Mouse (Mus musculus) MEL-GATA-1-ER (cell line): ENCODE measurements around the gene Adamtsl1.
A peak's percentile ranks its signal among the peaks of the same experiment; 100 is the strongest.

Experiments used
- DNase-seq: peaks from one replicate; pipeline ENCODE4 v3.0.0-alpha.2; 2012; ENCODE audit warnings: low read depth; ENCODE audit errors: extremely low read depth

The Adamtsl1 gene

DNA sequence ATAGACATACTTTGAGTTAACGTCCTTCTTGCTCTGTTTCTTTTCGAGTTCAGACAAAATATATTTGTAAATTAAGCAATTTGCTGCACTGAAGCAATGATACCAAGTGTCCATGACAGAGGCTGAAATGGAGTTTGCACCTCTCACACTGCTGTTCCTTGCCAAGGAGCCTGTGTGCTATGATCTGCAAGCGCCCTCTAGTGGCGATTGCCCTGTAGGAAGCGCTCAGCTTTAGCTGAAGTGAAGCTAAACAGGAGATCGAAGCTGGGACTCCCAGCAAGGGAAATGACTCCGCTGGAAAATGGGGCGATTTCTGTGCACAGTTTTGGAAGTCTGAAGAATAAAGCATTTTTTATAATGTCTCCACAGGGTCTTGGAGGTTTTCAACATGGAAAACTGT, 287.8 kb downstream of the Adamtsl1 start:
- DNase-seq, result peak; percentile 56

DNA sequence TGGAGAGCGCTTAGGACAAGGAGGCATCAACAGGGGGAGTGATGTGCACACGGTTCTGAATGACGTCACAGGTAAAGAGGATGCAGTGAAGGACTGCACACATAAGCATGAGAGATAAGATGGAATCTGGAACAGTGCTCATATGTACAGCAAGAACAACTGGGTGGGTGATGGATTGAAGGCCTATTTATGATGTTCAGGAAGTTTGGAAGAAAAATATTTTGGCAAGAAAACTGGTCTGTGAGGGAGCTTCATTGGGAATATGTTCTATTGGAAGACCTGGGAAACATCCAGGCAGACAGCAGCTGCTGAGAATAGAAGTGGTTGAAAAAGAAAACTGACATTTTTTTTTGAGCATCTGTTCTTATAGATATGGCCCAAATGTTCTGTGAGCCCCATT, 300.4 kb downstream of the Adamtsl1 start:
- DNase-seq, result no peak

DNA sequence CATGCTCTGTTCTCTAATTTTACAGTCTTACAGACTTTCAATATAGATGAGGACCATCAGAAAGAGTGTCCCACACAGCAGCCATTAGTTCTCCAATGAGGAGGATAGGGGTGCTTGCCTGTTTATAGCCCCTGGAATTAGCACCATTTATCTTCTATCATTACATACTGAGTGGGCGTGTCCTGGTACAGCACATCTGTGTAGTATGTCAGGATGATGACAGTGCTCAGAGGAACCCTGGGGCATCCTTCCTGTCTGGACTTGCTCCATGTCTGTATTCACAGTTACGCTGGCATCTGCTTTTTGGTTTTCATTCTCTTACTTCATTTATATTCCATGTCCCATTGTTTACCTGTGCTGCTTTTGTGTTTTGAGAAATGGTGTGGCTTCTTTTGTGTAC, 304.5 kb downstream of the Adamtsl1 start:
- DNase-seq, result no peak

DNA sequence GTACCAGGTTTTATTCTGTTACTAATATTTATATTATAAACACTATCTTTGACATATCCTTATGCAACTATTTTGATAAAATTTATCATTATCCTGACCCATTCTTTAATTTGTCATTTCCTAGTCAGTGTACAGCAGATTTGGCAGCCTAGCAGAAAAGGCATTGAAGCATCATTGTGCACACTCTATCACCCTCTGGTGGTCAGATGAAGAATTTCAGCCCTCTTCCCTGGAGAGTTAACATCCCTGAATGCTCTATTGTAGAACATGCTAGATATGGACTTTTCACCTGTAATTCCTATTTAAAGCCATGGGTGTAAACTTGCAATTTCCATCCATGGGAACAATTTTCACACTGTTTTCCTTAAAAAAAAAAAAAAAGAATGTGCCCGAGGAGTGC, 305.2 kb downstream of the Adamtsl1 start:
- DNase-seq, result peak; percentile 9

DNA sequence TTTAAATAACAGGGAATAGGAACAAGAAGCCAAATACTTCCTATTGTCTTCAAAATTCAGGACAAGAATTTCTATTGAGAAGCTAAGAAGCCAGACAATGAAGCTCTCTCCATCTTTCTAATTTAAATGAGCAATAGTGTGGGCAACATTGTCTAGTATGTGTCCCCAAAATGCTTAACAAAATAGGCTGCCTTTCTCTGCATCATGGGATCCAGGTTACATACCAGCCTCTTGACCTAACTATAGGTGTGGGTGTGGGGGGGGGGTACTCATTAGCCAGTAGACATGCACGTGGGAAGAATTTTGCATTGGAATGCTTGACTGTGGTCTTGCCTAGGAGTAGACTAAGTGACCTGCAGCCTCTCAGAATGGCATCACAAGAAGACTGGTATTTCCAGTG, 305.9 kb downstream of the Adamtsl1 start:
- no peak for DNase-seq

DNA sequence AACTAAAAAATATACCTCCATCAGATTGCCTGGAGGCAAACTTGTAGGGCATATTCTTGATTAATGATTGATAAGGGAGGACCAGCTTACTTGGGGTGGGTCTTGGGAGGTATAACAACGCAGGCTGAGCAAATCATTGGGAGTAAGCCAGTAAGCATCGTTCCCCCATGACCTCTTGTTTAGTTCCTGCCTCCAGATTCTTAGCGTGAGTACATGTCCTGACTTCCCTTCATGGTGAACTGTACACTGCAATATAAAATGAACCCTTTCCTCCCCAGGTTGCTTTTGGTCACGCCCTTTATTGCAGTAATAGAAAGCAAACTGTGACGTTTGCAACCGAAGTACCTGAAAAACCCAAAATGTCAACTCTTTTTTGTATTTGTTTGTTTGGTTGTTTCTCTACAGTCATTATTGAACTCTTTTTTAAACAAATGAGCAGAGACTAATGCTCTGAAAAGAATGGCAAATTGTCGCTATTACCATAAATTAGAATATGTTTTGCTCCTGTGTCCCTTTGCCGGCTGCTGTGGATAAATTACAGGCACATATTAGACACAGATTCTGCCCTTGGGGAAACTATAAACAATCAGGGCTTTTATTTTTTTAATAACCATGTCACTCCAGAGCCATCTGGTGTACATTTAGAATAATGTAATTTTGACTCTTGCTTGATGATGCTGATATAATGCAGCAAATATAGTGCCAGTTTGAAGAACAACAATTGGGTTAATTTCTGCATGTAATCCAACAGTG, 310.2 kb downstream of the Adamtsl1 start:
- no peak for DNase-seq

DNA sequence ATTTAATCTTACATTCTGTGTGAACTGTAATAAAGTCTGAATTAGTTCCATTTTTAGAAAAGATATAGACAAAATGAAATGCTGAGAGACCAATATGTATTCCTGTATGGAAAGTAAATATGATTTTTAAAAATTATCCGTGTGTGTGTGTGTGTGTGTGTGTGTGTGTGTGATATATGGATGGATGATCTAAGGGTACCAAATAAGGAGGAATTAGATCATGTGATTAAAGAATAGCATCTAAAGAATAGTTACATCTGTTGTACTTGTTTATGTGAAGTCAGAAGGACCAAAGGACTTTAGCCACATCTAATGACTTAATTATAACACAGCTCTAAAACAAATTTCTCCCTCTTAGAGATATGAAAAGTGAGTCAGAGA, 310.7 kb downstream of the Adamtsl1 start:
- no peak for DNase-seq

DNA sequence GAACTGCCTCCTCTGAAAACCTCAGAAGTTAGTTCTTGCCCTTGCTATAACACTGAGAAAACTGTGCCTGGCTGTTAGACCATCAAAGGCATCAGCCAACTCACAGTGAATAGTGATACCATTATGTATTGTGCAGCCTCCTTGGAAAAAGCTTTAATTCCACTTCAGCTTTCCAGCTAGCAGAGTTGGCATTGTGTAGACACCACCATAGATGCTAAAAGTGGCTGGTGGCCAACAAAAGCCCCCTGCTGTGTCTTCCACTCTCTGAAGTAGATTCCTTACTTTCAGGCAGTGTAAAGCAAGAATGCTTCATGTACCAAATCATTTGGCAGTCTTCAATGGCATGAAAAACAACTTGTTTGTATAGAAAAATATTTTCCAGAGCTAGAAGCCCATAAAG, 323.1 kb downstream of the Adamtsl1 start:
- no peak for DNase-seq

DNA sequence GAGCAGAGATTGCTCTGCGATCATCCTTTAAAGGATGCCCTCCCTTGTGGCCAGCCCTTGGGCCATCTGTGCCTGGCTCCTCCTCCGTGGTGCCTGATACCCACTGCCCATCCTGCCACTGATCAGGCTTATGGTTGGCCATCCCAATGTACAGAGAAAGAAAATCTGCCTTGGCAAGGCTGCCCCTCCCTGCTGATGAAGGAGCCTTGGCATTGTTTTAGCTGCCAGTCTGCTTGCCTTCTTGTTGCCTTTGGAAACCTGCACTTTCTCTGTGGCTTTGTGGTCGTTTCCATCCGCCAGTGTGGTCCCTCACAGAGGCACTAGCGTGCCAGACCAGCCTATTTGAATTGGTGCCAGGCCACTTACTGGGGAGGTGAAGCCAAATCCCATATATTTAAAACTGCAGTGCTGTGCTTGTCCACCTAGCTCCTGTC, 323.6 kb downstream of the Adamtsl1 start:
- DNase-seq, result no peak

DNA sequence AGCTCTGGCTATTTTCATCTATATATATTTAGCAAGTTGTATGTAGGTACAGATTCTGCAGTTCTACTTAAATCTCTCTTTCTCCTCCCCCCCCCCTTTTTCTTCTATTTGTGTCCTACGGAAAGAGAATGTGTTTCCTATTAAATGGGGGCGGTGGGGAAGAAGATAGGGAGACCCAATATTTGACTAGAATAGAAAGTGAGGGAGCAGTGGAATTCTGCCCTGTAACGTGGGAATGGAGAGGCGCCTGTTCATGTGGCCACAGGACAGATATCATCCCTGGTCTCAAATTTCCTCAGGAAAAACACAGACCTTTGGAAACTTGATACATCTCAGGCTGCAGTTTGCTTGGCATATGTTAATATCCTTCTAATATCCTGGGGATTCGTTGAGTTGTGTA, 324.1 kb downstream of the Adamtsl1 start:
- DNase-seq, result no peak

DNA sequence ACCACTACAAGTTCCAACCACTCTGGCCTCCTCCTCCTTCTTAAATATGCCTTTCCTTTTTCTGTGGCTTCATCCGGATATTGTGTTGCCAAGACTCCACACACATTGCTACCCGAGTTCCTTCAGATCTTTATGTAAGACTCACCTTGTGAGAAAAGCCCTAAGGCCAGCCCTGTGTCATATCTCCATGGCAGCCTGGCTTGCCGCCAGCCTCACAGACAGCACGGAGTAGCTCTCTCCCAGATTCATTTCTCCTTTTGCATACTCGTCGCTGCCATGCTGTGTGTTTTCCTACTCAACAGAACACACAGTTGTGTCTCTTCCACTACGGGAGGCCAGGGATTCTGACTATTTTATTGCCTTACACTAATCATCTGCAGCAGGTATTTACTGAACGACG, 328.1 kb downstream of the Adamtsl1 start:
- no peak for DNase-seq

DNA sequence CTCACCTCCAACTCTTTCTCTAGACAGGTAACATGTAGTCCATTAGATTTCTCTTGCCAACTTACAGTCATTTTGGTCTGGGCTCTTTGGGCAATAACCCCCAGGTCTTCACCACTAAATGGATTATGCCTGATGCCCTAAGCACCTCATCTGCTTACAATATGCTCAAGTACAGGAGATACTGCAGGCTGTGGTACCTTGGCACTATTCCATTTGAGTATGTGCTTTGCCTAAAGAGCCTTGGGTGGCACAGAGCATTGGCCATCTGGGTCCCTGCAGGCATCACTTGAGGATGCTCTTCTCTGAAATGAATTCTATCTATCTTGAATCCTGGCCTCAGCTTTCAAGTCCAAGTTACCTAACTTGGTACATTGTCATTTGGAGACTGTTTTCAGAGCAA, 330.4 kb downstream of the Adamtsl1 start:
- DNase-seq, result no peak

DNA sequence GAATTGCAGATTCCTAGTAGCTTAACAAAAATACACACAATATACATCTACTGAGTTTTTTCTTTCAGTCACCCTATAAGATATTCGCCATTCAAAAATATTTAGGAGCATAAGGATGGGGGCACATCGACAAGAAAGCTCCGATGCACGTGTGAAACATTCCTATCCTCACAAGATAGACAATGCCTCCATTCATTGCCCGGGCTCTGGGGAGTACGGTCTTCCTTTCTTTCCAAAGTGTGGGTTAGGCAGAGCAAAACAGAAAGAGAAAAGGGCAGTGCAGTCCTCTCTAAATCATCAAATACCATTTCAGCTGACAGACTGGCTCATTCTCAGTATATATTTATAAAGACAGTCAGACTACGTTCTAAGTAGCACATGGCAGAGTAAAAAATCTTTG, 332.0 kb downstream of the Adamtsl1 start:
- no peak for DNase-seq

DNA sequence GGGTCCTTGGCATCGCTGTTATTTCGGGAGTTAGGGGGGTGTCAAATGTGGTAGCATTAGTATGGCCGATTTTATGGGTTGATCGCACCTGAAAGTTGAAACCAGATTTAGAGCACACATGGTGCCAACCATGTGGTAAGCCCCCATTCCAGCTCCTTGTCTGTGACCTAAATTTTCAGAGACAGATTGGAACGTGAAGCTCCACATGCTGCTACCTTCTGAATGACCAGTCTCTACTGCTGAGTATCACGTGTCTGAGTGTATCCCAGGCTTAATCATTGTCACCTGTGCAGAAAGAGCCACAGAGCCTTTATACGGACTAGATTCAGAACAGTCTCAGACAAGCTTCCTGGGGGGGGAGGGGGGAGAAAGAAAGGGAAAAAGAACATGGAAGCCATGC, 339.4 kb downstream of the Adamtsl1 start:
- DNase-seq, result no peak

DNA sequence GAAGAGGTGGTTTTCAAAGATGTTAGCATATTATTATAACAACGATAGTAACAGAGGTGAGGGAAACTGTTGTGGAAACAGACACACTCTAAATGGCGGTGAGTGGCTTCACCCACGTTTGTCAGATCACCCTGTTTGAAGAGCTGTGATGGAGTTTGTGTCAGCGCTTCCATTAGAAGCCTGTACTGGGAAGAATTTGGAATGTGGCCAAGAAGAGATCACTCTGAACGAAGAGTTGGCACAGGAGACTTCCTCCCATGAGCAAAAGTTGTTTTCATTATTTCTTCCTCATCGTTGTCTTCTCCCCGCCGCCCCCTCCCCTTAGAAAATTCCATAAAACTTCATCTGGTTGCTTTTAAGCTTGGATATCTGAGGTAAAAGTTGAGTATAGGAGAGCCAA, 340.5 kb downstream of the Adamtsl1 start:
- no peak for DNase-seq

DNA sequence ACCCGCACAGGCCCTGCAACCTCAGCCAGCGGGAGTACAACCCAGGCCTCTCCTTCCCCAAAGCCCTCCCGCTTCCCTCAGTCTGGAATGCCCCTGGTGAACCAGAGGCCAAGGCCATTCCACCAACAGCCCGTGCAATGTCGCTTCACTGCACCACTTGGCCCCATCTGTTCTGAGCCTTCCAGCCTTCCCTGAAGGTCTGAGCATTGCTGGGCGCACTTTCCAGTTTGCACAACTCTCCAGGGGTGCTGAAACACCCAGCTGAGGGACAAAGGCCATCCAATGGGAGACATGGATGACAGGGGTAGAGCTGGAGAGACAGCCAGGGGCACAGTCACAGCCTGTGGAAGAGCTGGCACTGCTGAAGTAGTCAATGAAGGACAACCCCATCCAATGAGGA, 365.4 kb downstream of the Adamtsl1 start:
- no peak for DNase-seq

DNA sequence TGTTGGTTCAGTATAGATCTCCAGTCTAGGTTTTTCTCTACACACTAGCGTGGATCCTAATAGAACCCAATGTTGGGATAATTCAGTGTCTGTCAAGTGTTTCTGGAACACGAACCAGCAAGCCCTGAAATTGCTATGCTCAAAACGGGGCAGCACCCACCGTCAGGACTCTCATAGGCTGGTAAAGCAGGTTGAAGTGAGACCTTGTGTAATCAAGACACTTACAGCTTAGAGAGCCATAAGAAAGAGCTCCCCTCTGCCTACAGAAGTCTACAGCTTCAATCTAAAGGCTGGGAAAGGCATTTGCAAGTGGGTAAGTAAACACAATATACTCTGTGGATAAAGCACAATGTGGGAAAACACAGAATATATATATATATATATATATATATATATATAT, 367.3 kb downstream of the Adamtsl1 start:
- DNase-seq, result no peak

DNA sequence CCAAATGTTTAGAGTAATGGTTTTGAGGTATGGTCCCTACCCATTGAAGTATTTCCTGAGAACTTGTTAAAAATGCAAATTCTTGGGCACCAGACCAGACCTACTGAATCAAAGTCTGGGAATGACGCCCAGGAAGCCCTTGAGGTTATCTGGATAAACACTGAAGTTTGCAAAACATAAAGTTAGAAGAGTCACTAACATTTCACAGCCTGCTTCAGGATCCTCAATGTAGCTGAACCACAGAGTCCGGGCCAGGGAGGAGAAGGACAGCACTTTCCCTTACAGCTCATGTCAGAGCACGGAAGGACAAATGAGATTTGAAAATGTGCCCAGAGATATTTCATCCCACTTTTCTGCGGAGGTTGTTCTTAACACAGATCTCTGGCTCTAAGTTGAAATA, 370.1 kb downstream of the Adamtsl1 start:
- no peak for DNase-seq

DNA sequence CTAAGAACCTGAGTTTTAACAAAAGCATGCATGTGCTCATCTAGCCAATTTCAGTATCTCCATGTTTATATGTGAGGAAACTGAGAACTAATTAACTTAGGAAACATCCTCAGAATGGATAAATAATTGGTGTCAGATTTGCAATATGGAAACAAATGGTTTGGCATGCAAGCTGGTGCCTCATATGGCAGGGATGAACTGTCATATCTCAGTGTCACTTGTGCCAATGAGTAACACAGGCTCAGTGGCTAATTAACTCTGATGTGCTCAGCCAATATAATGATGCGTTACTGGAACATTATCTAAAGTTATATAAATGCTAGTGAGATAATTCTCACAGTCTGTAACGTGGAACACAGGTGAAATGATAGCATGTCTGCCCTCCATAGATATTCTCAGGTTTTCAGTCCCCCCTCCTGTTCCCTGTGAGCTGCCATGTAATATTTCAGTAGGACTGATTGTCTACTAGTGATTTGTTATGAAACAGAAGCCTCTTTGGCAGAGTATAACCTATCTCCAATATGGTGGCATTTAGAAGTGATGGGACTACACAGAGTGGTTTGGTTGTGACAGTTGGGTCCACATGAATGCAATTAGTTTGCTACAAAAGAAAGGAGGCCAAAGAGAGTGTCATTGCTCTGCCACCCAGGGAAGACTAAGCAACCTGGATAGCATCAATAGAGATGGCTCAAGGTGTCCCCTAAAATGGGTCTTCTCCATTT, 376.1 kb downstream of the Adamtsl1 start:
- no peak for DNase-seq

DNA sequence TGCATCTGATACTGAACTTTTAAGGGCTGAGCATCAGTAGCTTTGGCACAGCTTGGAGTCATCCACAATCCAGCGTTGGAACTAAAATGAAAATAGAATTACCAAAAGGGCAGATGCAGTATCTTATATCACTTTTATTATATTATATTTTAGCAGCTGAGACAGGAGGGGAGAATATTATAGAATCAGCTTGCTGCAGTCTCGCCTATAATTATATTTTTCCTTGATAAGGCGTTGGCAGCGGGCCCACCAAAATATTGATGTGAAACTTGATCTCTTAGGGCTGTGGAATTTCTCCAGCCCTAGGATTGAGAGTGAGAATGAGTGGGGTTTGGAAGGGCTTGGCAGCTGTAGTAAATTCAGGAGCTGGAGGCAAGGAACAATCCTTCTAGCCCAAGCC, 387.3 kb downstream of the Adamtsl1 start:
- DNase-seq, result no peak

DNA sequence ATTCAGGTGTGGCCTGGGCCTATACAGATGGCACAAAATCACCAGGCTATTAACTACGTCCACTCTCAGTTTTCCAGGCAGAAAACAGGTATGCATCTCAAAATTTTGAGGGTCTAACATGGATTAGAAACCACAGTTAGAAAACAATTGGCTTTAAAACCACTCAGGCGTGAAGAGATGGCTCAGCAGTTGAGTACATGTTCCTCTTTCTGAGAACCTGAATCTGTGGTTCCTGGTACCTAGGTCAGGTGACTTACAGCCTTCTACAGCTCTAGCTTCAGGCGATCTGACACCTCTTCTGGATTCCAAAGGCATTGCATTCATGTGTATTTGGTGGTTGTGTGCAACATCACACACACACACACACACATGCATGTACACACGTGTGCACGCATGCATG, 390.2 kb downstream of the Adamtsl1 start:
- peak; percentile 85 for DNase-seq

DNA sequence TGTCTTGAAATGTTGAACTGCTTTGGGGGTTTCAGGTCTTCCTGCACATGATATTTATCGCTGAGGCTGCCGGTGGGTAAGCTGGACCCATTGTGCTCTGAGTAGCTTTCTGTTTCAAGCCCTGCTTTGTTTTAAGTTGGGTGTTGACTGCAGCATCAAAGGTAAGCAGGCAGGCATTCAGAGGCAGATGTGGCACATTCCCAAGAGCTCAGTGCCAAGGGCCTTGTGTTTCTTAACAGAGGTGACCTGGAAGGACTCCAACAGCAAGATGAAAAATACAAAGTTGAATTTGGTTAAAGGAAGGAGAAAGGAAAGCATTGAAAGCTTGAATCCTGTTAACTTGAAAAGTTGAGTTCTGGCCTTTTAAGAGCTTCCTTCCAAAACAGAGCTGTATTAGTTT, 402.1 kb downstream of the Adamtsl1 start:
- DNase-seq, result no peak

DNA sequence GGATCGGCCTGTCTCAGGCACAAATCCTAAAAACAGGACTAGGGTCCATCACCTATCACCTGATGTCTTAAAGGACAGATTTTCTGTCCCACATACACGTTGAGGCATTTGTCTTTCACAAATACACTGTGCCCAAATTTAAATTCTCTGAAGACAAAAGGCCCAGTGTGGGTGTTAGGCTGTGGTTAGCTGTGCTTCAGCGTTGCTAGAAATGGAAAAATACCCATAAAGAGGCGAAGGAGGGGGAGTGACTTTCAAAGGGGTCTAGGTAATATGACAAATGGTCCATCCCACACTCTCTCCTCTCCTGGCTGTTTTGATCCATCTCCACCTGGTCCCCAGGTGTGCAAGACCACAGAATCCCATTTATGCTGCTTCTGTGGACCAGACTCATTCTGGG, 404.4 kb downstream of the Adamtsl1 start:
- DNase-seq, result no peak
